Mouse (Mus musculus): ENCODE data around the gene Tedc1.

DNA sequence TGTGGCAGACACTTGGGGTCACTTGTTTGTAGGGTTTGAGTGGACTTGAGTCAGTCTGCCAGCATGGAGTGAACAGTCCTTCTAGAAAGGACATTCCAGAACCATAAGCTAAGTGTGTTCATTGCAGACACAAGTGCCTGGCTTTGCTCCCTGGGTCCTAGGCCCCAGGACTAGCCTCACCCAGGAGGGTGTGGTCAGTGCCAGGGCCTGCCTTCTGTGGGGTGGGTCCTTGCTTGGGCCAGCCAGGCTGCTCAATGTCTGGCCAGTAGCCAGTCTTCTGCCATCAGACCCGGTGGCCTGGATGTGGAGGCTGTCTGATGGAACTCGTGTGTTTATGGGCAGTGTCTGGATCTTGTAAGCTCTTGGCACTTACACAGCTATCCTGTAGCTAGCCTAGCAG lies 23.7 kb upstream of the Tedc1 start:
- TF ChIP-seq CTCF (IDR thresholded peaks at IDR 0.05; ENCODE audit: low read depth, low read length), result no peak
- no peak for TF ChIP-seq POLR2A (IDR thresholded peaks at IDR 0.05; ENCODE audit: extremely low read depth, insufficient read depth, low read length)

All from liver, adult 2 months (tissue).